Mouse (Mus musculus): ENCODE measurements around the gene Ddx19b.
"Not testable (repeated sequence)": the region's sequence is repeated elsewhere in the genome, so short reads cannot be mapped to it uniquely, and the experiment has no call there.

The Ddx19b gene

DNA sequence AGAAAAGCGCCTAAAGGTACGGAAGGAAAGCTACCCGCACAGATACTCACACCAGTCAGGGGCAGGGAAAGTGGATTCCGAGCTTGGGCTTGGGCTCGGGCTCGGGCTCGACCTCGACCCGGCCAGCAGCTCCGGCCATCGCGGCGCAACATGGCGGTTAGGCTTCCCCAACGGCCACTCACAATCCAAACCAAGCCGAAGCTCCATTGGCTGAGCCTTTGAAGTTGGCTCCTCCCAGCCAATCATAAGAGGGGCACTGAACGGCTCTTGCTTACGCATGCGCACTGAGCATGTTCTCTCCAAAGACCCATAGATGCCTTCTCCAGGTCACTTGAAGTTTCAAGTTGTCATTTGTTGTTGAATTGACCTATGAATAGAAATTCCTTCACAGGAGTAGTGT, at the start of gene Ddx19b:
Gene Ddx19b (minus strand): TSS at position 180 of the 400 bp plus-strand sequence.
- in situ Hi-C loops (cut with MseI, MboI): no loop called here

DNA sequence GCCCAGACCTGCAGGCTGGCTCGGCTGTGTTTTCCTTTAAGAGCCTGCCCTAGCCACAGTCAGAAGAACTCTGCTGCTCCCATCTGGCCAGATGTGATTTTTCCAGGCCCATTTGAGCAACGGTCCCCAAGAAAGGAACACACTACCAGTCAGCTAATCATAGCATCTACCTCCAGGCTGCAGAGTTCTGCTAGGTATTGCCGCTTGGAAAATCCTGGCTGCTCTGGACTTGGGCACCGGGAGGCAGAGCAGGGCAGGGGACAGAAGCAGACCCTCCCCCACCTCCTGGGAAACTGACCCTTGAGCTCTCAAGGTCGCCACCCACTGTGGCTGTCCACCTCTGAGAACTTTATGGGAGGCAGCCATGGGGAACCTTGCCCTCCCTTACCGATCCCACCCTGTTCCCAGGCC, 48.3 kb upstream of the Ddx19b start:
- in situ Hi-C loops (cut with MseI, MboI): no loop called here

- in situ Hi-C loops (cut with MseI, MboI): no loop called here
Measured at GRCm38 (mm10) chr8:111079461-111079860, 47.9 kb upstream of the Ddx19b start.

DNA sequence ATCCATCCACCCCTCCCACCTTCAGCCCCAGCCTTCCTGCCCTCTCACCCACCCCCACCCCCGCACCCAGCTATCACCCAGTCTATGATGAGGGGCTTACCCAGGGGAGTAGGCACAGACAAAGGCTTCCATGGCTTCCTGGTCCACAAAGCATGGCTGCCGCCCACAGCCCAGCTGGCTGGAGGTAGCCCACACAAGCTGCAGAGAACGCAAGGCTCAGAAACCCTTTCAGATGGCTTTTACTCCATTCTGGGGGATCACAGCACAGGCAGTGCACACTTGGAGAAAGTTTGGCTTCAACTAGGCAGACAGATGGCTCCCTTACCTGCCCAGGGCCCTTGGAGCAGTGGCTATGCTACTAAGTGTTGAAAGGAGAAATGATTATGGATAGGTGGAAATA, 44.4 kb upstream of the Ddx19b start:
- in situ Hi-C loops (cut with MseI, MboI): no loop called here

GRCm38 (mm10) chr8:111068660-111069059, 37.1 kb upstream of the Ddx19b start:
- in situ Hi-C loops (cut with MseI, MboI): not testable (repeated sequence)

DNA sequence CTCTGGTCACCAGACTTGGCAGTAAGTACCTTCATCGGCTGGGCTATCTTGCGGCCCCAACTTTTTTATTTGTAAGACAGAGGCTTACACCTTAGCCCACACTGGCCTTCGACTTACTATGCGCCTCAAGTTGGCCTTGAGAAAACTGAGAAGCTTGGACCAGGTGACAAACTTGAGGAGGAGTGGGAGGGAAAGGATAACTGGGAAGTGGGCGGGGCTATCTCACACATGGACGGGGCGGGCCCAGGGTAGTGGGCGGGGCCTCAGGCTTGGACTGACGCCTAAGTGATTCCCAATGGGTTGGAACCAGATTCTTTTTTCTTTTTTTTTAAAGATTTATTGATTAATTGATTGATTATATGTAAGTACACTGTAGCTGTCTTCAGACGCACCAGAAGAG, 35.9 kb upstream of the Ddx19b start:
- in situ Hi-C loops (cut with MseI, MboI): no loop called here

DNA sequence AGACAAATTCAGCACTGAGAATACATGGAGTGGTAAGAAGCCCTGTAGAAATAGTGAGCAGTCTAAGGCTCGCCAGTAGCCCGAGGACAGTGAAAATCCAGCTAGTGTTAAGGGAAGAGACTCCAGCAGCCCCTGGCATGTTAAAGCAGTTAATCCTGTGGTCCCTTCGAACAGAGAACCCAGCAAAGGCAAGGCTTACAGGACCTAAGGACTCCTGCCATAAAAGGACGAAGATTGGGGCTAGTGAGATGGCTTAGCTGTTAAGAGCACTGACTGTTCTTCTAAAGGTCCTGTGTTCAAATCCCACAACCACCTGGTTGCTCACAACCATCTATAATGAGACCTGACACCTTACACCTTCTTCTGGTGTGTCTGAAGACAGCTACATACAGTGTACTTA, 34.8 kb upstream of the Ddx19b start:
- in situ Hi-C loops (cut with MseI, MboI): no loop called here

DNA sequence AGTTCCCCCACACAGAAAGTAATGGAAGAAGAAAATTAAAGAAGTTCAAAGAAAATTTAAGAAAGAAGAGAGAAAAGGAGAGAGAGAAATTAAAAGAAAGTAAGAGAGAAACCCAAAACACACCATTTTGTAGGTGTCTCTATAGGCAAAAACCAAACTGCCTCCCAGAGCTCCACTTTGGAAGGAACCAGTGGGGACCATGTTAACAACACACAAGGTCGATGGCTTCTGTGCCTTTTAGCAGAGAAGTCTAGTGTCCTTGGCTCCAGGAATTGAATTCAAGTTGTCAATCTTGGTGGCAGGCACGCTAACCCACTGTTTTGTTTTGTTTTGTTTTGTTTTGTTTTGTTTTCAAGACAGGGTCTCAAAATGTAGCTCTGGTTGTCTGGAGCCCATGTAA, 31.3 kb upstream of the Ddx19b start:
- in situ Hi-C loops (cut with MseI, MboI): no loop called here

DNA sequence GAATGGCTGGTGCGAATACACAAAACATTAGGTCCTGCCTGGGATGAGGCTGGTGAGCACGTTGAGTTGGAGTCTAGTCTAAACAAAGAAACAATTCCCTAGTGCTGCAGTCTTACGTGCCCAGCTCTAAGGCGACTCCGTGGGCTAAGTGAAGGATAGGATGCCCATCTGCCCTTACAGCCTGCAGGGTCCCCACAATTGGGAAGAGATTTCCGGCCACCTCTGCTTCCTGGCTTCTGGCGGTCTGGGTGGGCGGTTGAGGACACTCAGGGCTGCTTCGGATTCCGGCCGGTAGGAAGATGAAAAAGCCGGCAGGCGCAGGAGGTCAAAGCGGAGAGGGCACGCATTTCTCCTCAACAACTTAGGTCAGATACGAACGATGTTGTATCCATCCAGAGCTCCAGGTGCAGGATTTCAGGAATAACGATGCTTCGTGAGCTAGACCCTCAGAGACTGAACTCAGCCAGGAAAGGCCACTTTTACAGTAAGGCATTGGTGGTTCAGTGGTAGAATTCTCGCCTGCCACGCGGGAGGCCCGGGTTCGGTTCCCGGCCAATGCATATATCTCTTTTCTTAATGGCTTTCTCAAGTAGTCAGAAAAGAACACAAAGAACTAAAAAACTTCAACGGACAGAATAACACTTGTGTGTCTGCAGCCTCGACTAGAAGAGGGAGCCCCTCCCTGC, 30.7 kb upstream of the Ddx19b start:
- in situ Hi-C loops (cut with MseI, MboI): no loop called here

DNA sequence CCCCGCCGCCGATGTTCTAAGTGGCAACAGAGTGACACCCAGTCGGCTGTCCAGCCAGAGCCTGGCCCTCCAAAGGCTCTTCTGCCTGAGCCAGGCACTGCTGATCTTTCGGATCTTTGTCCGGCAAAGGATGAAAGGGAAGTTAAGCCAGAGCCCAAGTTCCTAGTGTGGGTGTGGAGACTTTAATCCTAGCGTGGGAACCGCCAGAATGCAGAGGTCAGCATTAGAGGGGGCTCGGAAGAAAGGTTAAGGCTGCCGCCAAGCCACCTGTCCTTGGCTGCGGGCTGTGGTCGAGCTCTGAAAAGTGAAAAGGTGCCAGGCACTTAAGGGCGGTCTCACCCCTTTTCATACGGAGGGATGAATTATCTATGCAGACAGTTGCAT, 30.1 kb upstream of the Ddx19b start:
- in situ Hi-C loops (cut with MseI, MboI): no loop called here

DNA sequence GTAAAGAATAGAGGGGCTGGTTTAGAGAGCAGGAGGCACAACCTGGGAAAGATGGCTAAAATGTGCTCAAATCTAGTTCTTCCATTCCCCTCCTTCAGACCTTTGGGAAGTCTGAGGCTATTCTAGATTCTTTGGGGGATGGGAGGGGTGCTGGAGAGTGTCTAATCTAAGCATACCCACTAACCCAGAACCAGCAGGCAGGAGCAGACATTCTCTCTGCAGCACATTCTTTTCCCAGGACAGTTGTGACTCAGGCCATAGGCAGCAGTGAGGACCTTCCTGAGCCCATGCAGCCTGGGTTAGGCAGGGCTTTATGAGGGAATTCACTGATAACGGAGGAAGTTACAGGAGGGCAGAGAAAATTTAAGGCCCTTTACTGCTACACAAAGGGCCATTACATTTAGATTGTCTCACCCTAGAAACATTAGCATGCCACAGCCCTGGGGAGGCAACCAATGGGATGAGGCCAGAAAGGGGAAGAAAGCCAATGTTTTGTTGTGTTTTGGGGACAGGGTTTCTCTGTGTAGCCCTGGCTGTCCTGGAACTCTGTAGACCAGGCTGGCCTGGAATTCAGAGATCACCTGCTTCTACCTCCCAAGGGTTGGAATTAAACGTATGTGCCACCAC, 27.5 kb upstream of the Ddx19b start:
- in situ Hi-C loops (cut with MseI, MboI): no loop called here

GRCm38 (mm10) chr8:111056691-111057293, 25.2 kb upstream of the Ddx19b start:
- in situ Hi-C loops (cut with MseI, MboI): no loop called here

- in situ Hi-C loops (cut with MseI, MboI): no loop called here
Measured at GRCm38 (mm10) chr8:111056158-111056663, 24.7 kb upstream of the Ddx19b start, which contains the start of gene Exosc6. Gene Exosc6 (plus strand): TSS chr8:111056339.

DNA sequence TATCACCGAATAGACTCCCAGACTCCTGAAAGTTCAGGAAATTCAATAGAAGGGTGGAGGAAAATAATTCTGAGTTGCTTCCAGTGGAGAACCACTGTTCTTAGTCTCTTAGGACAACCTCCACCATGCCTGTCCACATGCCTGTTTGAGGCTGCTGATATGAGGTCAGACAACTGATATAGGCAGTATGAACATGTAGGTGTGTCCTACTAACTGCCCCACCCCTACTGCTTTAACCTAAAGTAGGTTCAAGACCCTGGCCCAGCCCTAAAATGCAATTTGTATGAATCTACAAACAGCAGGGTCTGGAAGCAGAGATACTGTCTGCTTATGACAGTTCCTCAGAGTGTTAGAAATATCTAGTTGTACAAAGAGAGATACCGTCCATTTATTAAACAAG, 24.1 kb upstream of the Ddx19b start:
- in situ Hi-C loops (cut with MseI, MboI): no loop called here

- in situ Hi-C loops (cut with MseI, MboI): no loop called here
Measured at GRCm38 (mm10) chr8:111055031-111055634, 23.6 kb upstream of the Ddx19b start.

GRCm38 (mm10) chr8:111053827-111054518, 22.4 kb upstream of the Ddx19b start:
- in situ Hi-C loops (cut with MseI, MboI): no loop called here

- in situ Hi-C loops (cut with MseI, MboI): no loop called here
Measured at GRCm38 (mm10) chr8:111049106-111049505, 17.6 kb upstream of the Ddx19b start.

DNA sequence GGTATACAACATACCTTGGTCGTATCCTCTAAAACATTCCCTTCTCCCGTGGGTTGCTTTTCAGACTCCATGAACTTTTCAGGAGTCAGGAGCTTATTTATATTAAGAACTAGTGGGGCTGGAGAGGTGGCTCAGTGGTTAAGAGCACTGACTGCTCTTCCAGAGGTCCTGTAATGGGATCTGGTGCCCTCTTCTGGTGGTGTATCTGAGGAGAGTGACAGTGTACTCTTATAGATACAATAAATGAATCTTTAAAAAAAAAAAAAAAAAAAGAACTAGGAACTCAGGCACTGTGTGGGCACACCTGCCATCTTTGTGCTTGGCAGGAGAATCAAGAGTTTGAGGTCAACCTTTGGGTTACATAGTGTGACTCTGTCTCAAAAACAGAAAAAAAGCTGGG, 17.1 kb upstream of the Ddx19b start:
- in situ Hi-C loops (cut with MseI, MboI): no loop called here

GRCm38 (mm10) chr8:111044003-111044734, 12.6 kb upstream of the Ddx19b start:
- in situ Hi-C loops (cut with MseI, MboI): no loop called here

DNA sequence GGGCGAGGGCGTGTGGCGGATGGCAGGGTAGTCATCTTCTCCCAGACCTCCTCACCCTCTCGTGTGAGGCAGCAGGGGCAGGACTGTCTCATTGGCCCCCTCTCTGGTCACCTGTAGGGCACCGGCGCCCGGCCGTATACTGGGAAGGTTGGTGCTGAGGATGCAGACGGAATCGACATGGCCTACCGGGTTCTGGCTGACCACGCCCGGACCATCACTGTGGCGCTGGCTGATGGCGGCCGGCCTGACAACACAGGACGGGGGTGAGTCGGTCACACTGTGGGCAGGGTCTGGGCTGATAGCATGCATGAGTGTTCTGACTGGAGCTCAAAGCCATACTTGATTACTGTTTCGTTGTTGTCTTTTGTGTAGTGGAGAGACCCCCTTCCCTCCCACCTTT, 11.0 kb upstream of the Ddx19b start:
- in situ Hi-C loops (cut with MseI, MboI): no loop called here

DNA sequence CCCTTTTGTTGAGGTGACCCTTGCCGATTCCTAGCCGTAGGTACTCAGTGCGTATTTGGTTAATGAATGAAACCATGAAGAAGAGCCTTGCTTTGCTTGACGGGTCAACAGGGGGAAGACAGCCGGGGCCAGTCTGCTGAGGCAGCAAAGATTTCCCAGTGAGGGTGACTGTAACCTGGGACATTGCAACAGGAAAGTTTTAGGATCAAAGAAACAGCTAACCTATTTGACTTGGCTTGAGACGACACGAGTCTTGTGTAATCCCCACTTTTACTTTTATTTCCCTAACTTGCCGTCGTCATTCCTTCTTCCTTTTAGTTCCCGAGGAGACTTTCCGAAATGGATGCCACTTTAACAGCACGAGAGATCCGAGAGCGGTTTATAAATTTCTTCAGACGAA, 5.0 kb upstream of the Ddx19b start:
- in situ Hi-C loops (cut with MseI, MboI): no loop called here
